Mouse (Mus musculus) spleen, adult 2 months (tissue): ENCODE measurements at regions not wholly inside any gene's neighbourhood (a gene's known extent, or its start where the extent isn't known, plus 50 kb on each side); places are given as distances from the start of the nearest gene placed in this dataset.

Source experiments
- DNase-seq, 2 experiments: peaks; one replicate each; pipeline versions ENCODE4 v3.0.0 to v3.0.0-alpha.2; 2012 to 2021; ENCODE audit warnings: low spot score in 2 of 2, low read depth in 1 of 2
- H3K27ac ChIP-seq: fragments of 200-500 bp; 2 replicates; pipeline ENCODE4 v1.5.1; 2012; ENCODE audit warnings: low read length, inconsistent platforms; ENCODE audit not compliant: insufficient read depth
- H3K27me3 ChIP-seq: fragments of 200-500 bp; 2 replicates; pipeline ENCODE4 v1.6.1; 2012; ENCODE audit warnings: mild to moderate bottlenecking, moderate library complexity, low read length, inconsistent platforms; ENCODE audit not compliant: control insufficient read depth, insufficient read depth
- H3K36me3 ChIP-seq: fragments of 200-500 bp; 2 replicates; pipeline ENCODE4 v1.6.1; 2012; ENCODE audit warnings: mild to moderate bottlenecking, low read length, inconsistent platforms; ENCODE audit not compliant: control insufficient read depth, insufficient read depth
- H3K4me1 ChIP-seq: fragments of 200-500 bp; 2 replicates; pipeline ENCODE4 v1.6.1; 2011; ENCODE audit warnings: inconsistent platforms; ENCODE audit not compliant: control insufficient read depth, insufficient read depth, insufficient read length
- H3K4me3 ChIP-seq: fragments of 200-500 bp; 2 replicates; pipeline ENCODE4 v1.5.1; 2011; ENCODE audit warnings: mild to moderate bottlenecking, inconsistent platforms; ENCODE audit not compliant: insufficient read depth, insufficient read length; ENCODE audit errors: extremely low read depth
- CTCF ChIP-seq: fragments of 200-500 bp; IDR thresholded peaks from 2 replicates; pipeline ENCODE4 v1.5.1; 2011; ENCODE audit warnings: mild to moderate bottlenecking, inconsistent platforms; ENCODE audit not compliant: insufficient read depth, insufficient read length, insufficient replicate concordance; ENCODE audit errors: extremely low read depth
- POLR2A ChIP-seq: fragments of 200-500 bp; IDR thresholded peaks from 2 replicates; pipeline ENCODE4 v1.6.1; 2011; ENCODE audit warnings: low read depth, low read length, inconsistent platforms
- WGBS: fragments of 180-500 bp; shearing (Covaris S2); methylation state at CpG from one replicate; pipeline ENCODE4 v1.1.7; 2018; 5-methylcytosine and 5-hydroxymethylcytosine counted together

DNA sequence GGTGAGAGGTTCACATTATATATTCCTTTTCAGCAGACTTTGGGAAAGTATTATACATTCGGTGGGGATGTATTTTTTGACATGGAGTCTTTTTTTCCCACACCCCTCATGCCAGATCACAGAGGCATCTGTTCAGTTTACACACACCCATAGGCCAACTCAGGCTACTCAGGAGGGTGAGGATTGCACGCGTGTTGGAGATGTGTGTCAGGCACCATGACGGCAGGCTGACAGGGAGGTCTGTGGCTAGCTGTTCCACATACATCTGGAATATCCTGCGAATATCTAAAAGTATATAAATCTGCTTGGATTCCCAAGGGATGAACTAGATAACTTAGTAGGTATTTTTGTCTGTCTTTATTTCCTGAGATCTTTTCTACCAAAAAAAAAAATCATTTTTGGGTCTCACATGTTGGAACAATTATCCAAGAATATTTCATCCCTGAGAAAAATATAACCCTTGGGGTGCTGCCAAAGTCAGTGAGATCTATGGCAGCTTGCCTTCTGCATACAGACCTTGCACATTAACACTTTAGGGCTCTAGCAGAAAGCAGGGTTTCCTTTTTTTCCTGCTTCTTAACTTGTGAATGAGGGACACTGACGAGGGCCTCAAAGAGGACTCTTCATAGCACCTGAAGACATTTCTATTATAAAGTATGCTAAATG lies 260.4 kb upstream of the Dph6 start:
- H3K27ac ChIP-seq: no peak overlapping the region
- no peak overlapping the region for H3K4me3 ChIP-seq
- H3K4me1 ChIP-seq: no peaks in the 10 kb centered on the region
- WGBS: 92% methylated on average over 6 of the region's 6 CpGs
- no peak for TF ChIP-seq POLR2A
- TF ChIP-seq CTCF: no peak
- H3K27me3 ChIP-seq: no peaks in the 10 kb centered on the region
- DNase-seq: no peak
- H3K36me3 ChIP-seq: no peaks in the 10 kb centered on the region

DNA sequence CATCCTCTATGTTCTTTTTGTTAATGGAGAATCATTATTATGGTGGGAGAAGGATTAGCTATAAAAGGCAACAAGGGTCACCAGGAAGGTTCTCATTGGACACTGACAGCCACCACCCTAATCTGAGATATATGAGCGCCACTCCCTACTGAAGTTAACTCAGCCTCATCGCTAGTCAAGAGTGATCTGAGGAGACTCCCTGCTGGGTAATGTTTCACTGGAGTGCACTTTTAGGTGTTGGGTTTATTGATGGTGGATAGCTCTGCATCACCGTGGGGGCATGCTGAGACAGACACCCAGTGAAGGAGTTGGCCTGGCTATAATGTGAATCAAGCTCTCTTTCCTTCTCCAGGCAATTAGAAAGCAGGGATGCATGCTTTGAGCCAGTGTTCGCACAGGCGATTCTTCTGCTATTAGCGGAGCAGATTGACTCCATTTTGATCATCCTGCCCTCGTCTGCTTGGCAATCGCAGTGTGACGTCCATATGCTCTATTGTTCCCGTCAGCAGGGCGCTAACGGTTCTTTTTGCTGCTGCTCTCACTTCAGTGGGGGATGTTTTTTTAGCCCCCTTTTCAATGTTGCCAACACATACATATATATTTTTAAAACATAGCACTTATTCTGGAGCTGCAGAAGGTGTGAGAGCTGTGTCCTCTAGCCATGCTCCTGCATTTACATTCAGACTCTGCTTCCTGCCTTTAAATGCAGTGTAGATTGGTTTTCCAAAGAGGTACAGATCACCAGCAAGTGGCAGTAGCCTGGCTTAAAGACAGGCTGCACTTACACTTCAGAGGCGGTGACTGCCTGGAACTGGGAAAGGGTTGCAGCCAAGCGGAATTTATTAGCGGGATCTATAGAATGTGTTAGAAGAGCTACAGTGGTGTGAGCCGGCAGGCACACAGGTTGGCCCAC lies 263.9 kb upstream of the Dph6 start:
- Histone ChIP-seq H3K4me3 (no peak overlapping the region), H3K36me3 (no peaks in the 10 kb centered on the region), H3K4me1 (no peaks in the 10 kb centered on the region), H3K27ac (no peak overlapping the region), H3K27me3 (no peaks in the 10 kb centered on the region)
- DNase-seq: no peak
- WGBS: 94% methylated on average over 16 of the region's 16 CpGs
- TF ChIP-seq CTCF (no peak), POLR2A (no peak)

DNA sequence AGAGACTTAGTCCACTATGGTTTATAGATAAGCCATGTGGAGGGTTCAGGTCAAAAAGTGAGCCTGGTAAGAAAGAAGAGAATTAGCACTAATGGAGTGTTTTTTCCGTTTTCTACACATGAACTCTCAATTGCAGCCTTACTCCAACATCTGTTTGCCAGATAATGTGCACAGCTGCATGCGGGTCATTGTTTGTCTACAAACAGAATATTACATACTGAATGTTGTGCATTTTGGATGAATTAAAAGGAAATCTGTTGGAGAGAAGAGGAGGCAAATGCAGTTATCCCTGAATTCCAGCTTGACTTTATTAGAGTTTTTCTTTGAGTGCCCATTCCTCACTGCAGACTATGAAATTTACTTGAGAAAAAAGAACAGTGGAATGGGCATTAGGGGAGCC lies 269.1 kb upstream of the Dph6 start:
- DNase-seq: no peak
- Histone ChIP-seq H3K4me3 (no peak overlapping the region), H3K27ac (no peak overlapping the region), H3K4me1 (no peaks in the 10 kb centered on the region), H3K36me3 (no peaks in the 10 kb centered on the region), H3K27me3 (no peaks in the 10 kb centered on the region)
- WGBS: 64% methylated on average over 2 of the region's 2 CpGs
- TF ChIP-seq POLR2A (no peak), CTCF (no peak)

DNA sequence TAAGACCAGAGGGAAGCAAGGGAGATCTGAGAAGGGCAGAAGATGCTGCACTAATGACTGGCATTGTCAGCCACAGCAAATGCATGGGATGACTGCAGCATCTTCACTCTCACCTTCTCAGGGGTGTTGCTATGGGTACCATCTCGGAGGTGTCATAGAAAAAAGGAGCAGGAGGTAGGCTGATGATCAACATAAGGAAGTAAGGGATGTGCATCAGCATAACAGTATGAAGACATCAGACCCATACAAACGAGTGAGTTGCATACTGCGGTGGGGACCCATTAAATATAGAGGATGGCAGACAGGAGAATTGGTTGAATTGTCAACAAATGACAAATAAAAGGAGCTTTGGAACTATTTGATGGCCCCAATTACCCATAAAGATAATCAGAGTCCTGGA lies 280.7 kb upstream of the Dph6 start:
- Histone ChIP-seq H3K27ac (no peak overlapping the region), H3K4me1 (no peaks in the 10 kb centered on the region), H3K27me3 (no peaks in the 10 kb centered on the region), H3K36me3 (no peaks in the 10 kb centered on the region), H3K4me3 (no peak overlapping the region)
- TF ChIP-seq CTCF: no peak
- TF ChIP-seq POLR2A: no peak
- 78% methylated on average over 3 of the region's 3 CpGs for WGBS
- no peak for DNase-seq

DNA sequence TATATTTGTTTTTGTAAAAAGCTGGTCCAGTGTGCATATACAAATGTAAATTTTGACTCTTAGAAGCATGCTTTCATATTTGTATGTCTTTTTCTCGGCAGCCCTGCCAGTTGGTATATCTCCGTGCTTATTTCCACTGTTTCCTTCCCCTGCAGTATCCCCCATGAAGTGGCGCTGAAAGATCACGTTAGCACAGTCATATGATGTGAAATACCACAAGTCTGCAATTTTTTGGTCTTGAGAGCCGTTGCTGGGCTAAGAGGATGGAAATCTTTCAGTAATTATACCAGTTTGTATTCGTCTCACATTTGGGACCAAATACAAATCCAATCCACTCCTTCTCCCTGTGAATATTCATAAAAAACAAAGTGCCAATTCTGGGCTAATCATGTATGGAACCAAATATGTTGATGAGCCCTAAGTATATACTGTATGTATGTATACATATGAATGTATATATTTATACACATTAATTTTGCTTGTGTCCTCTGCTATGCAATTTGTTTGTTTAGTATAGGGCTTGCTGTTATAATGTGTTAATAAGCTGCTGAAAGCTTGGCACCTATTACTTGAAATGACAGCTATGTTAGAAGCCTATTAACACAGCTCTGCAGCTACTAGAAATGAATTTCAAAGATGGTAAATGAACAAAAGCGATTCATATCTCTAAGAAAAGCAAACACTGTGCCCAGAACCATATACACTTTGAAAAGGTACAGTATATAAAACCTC lies 283.8 kb upstream of the Dph6 start:
- H3K4me3 ChIP-seq: no peak overlapping the region
- 33% methylated on average over 7 of the region's 7 CpGs for WGBS
- no peak for DNase-seq
- no peak overlapping the region for H3K27ac ChIP-seq
- TF ChIP-seq CTCF: no peak
- TF ChIP-seq POLR2A: no peak
- H3K27me3 ChIP-seq: no peaks in the 10 kb centered on the region
- no peaks in the 10 kb centered on the region for H3K4me1 ChIP-seq
- no peaks in the 10 kb centered on the region for H3K36me3 ChIP-seq

DNA sequence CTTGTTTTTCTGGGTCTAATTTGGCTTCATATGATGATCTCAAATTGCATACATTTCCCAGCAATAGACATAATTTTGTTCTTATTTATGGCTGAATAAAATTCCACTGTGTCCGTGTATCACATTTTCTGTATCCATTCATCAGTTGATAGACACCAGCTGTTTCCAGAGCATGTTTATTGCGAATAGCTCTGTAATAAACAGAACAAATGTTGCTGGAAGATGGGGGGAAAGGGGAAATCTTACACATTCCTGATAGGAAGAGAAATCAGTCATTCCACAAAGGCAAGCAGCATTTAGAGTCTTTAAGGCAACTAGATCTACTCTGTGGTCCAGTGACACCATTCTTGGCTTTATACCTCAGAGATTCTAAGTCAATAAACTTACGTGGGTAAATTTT lies 311.3 kb upstream of the Dph6 start:
- TF ChIP-seq POLR2A: no peak
- no peak for TF ChIP-seq CTCF
- DNase-seq: no peak
- no peak overlapping the region for H3K27ac ChIP-seq
- H3K4me1 ChIP-seq: no peaks in the 10 kb centered on the region
- no peaks in the 10 kb centered on the region for H3K36me3 ChIP-seq
- WGBS: 81% methylated on average over 3 of the region's 3 CpGs
- no peak overlapping the region for H3K4me3 ChIP-seq
- H3K27me3 ChIP-seq: no peaks in the 10 kb centered on the region
